Mouse (Mus musculus) heart, adult 2 months (tissue): ENCODE measurements at regions not wholly inside any gene's neighbourhood (a gene's known extent, or its start where the extent isn't known, plus 50 kb on each side); places are given as distances from the start of the nearest gene placed in this dataset.

Experiments used
- EP300 ChIP-seq: fragments of 200-500 bp; IDR thresholded peaks from 2 replicates; pipeline ENCODE4 v1.6.1; 2011; ENCODE audit warnings: low read depth, low read length, control low read depth; ENCODE audit not compliant: insufficient read depth
- POLR2A ChIP-seq: fragments of 200-500 bp; IDR thresholded peaks from 2 replicates; pipeline ENCODE4 v1.6.1; 2011; ENCODE audit warnings: mild to moderate bottlenecking, low read depth, low read length, control low read depth; ENCODE audit not compliant: insufficient read depth

DNA sequence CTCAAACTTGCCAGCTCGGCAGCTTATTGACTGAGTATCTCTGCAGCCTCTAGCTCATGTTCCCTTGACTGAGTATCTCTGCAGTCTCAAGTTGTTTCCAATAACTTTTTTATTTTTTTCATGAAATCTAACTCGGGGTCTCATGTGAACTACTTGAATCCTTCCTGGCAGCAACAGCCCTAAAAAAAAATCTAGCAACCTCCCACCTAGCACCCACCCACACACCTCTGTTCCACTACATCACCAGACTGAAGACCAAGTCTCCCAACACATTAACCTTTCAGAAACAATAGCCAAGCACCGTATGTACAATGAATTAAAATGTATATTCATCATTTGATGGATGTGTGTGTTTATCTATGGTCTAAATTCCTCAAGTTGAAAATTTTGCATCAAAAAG, 387.7 kb upstream of the Gm10131 start:
- TF ChIP-seq EP300: no peak
- no peak for TF ChIP-seq POLR2A
